Mouse (Mus musculus): Measurements from ENCODE around the gene Atad2b. TPM values are rescaled to one million over a fixed set of nuclear protein-coding genes. Genes with fewer than 3 reads are reported as not detected.

Atad2b gene
- polyA plus RNA-seq, 1 experiment from 2014 or later: 21.8 TPM

DNA sequence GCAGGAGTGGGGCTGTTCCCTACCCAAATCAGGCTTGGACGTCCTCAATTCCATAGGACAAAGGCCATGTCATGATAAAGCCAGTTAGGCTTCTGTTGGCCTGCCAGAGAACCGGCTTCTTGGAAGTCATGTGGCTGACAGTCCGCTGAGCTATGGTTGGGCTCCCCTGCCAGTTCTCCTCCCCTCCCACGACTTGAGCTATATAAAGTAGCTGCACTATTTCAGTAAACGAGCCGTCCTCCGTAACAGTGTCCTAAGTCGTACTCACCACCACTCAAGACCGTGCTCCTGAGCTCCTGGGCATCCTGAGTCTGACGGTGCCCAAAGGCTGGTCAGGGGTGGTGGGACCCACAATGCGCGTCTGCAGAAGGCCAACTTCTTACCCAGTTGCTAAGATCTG is 156.0 kb downstream of the Atad2b start:
- Histone ChIP-seq H3K27ac (ENCODE audit: low read depth, low read length) (no peak overlapping the region), H3K27me3 (ENCODE audit: control insufficient read depth, insufficient read depth, low read length) (no peaks in the 10 kb centered on the region), H3K4me1 (ENCODE audit: control insufficient read depth, insufficient read depth, low read length) (no peaks in the 10 kb centered on the region), H3K9ac (ENCODE audit: low read depth, low read length) (no peak overlapping the region), H3K4me2 (replicated peaks; ENCODE audit: low read depth, low read length) (no peak overlapping the region), H3K4me3 (ENCODE audit: low read length) (no peak overlapping the region), H3K36me3 (ENCODE audit: control insufficient read depth, insufficient read depth, low read length) (no peaks in the 10 kb centered on the region), H3K9me3 (ENCODE audit: control insufficient read depth, low read length) (no peaks in the 10 kb centered on the region)
- 77% methylated on average over 12 of the region's 12 CpGs for WGBS
- ATAC-seq (ENCODE audit: low FRiP score, low TSS enrichment): no peak

DNA sequence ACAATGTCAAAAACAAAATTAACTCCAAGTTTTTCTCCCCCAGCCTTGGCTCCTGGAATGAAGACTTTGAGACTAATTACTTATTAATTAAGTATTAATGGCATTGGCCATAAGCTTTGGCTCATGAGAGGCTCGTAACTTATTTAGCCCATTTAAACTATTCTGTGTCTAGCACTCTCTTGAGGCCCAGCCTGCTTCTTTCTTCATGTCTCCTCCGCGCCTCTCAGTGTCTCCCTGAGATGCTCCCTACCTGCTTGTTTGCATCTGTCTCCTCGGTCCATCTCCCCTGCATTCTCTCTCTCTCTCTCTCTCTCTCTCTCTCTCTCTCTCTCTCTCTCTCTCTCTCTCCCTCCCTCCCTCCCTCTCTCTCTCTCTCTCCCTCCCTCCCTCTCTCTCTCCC is 164.3 kb downstream of the Atad2b start:
- WGBS: 95% methylated on average over 4 of the region's 4 CpGs
- H3K9ac ChIP-seq (ENCODE audit: low read depth, low read length): no peak overlapping the region
- no peaks in the 10 kb centered on the region for H3K36me3 ChIP-seq (ENCODE audit: control insufficient read depth, insufficient read depth, low read length)
- H3K4me3 ChIP-seq (ENCODE audit: low read length): no peak overlapping the region
- H3K4me1 ChIP-seq (ENCODE audit: control insufficient read depth, insufficient read depth, low read length): no peaks in the 10 kb centered on the region
- no peaks in the 10 kb centered on the region for H3K27me3 ChIP-seq (ENCODE audit: control insufficient read depth, insufficient read depth, low read length)
- no peaks in the 10 kb centered on the region for H3K9me3 ChIP-seq (ENCODE audit: control insufficient read depth, low read length)
- no peak overlapping the region for H3K4me2 ChIP-seq (replicated peaks; ENCODE audit: low read depth, low read length)
- no peak for ATAC-seq (ENCODE audit: low FRiP score, low TSS enrichment)
- H3K27ac ChIP-seq (ENCODE audit: low read depth, low read length): no peak overlapping the region

DNA sequence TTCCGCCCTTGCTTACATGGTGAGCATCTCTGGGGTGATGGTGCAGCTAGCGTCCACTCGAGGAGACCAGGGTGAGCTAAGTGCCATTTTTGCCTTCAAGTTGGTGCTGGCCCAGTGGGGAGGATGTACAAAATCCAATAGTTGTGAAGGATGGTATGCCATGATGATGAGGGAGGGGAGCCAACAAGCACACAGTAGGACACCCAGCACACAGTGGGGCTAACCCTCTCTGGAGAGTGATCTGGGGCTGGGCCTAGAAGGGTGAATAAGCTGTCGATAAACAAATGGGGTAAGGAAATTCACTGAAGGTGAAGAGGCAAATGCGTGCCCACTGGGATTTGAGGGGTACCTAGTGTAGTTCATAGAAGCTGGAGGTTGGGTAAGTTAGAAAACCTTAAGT is 167.6 kb downstream of the Atad2b start:
- Histone ChIP-seq H3K4me3 (ENCODE audit: low read length) (no peak overlapping the region), H3K4me2 (replicated peaks; ENCODE audit: low read depth, low read length) (no peak overlapping the region), H3K9ac (ENCODE audit: low read depth, low read length) (no peak overlapping the region), H3K27me3 (ENCODE audit: control insufficient read depth, insufficient read depth, low read length) (no peaks in the 10 kb centered on the region), H3K36me3 (ENCODE audit: control insufficient read depth, insufficient read depth, low read length) (no peaks in the 10 kb centered on the region), H3K4me1 (ENCODE audit: control insufficient read depth, insufficient read depth, low read length) (peaks cover 6% of the 10 kb centered on the region; the same call in 1 of the 2 replicates), H3K27ac (ENCODE audit: low read depth, low read length) (no peak overlapping the region), H3K9me3 (ENCODE audit: control insufficient read depth, low read length) (no peaks in the 10 kb centered on the region)
- ATAC-seq (ENCODE audit: low FRiP score, low TSS enrichment): no peak
- over 99% methylated on average over 5 of the region's 5 CpGs for WGBS

DNA sequence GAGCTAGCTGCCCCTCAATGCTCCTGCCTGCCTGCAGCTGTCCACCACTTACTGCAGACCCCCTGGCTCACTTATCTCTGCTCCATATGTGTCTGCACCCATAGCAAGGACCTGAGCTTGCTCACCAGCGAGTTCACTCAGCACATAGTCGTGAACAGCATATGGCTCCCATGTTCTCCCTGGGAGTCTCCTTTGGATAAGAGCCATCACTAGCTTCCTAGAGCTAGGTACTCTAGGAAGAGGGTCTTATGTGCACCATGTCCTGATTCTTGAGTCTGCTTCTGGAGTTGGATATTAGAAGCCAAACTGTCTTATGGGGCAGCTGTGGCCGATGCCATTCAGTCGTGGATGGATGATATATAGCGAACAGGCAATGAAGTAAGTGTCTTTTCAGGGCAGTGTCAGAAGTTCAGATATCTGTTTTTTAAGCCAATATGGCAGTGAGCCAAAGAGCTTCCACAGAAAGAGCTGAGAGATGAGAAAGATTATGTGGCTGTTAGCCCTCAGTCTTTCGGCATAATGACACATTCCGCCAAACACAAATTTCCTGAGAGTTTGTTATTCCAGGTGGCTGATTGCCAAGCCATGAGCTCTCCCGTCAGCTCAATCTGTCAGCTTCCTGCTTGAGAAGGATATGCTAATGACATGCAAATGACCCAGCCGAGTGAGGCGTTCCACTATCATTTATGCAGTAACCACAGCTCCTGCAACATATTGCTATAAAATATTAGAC is 170.8 kb downstream of the Atad2b start:
- peaks cover 6% of the 10 kb centered on the region; the same call in 1 of the 2 replicates for H3K4me1 ChIP-seq (ENCODE audit: control insufficient read depth, insufficient read depth, low read length)
- WGBS: 23% methylated on average over 10 of the region's 10 CpGs
- H3K36me3 ChIP-seq (ENCODE audit: control insufficient read depth, insufficient read depth, low read length): no peaks in the 10 kb centered on the region
- no peak overlapping the region; the same call in 1 of the 2 replicates for H3K4me2 ChIP-seq (replicated peaks; ENCODE audit: low read depth, low read length)
- no peak overlapping the region for H3K9ac ChIP-seq (ENCODE audit: low read depth, low read length)
- H3K27me3 ChIP-seq (ENCODE audit: control insufficient read depth, insufficient read depth, low read length): no peaks in the 10 kb centered on the region
- H3K4me3 ChIP-seq (ENCODE audit: low read length): no peak overlapping the region
- ATAC-seq (ENCODE audit: low FRiP score, low TSS enrichment): peak; percentile 63; the same call in 1 of the 2 replicates
- no peaks in the 10 kb centered on the region for H3K9me3 ChIP-seq (ENCODE audit: control insufficient read depth, low read length)
- H3K27ac ChIP-seq (ENCODE audit: low read depth, low read length): no peak overlapping the region

- ATAC-seq (ENCODE audit: low FRiP score, low TSS enrichment): peak; percentile 39; the same call in 1 of the 2 replicates
Observed at GRCm38 (mm10) chr12:5088639-5089038, 171.5 kb downstream of the Atad2b start.

More at GRCm38 (mm10) chr12:5088639-5089038, 171.5 kb downstream of the Atad2b start:
- Histone ChIP-seq H3K4me1 (ENCODE audit: control insufficient read depth, insufficient read depth, low read length) (peaks cover 6% of the 10 kb centered on the region; the same call in 1 of the 2 replicates), H3K27ac (ENCODE audit: low read depth, low read length) (no peak overlapping the region; the same call in 1 of the 2 replicates), H3K4me3 (ENCODE audit: low read length) (no peak overlapping the region), H3K27me3 (ENCODE audit: control insufficient read depth, insufficient read depth, low read length) (no peaks in the 10 kb centered on the region), H3K9me3 (ENCODE audit: control insufficient read depth, low read length) (no peaks in the 10 kb centered on the region), H3K36me3 (ENCODE audit: control insufficient read depth, insufficient read depth, low read length) (no peaks in the 10 kb centered on the region), H3K4me2 (replicated peaks; ENCODE audit: low read depth, low read length) (no peak overlapping the region), H3K9ac (ENCODE audit: low read depth, low read length) (no peak overlapping the region)
- 52% methylated on average over 1 of the region's 1 CpGs for WGBS

Other genes with a start within 250 kb of the Atad2b start
- gene Fam228a, start 178.9 kb upstream of the Atad2b start, polyA plus RNA-seq (2014; fragmentation: Nextera tagmentation; extraction: Ambion mirVana): 0.50 and 0.73 TPM in 2 replicates
- gene Pfn4, start 148.3 kb upstream of the Atad2b start, polyA plus RNA-seq (2014; fragmentation: Nextera tagmentation; extraction: Ambion mirVana): 2.3 and 3.4 TPM in 2 replicates
- 1.7 and 5.0 TPM in 2 replicates for gene Fam228b, start 148.1 kb upstream of the Atad2b start, polyA plus RNA-seq (2014; fragmentation: Nextera tagmentation; extraction: Ambion mirVana)
- 306 and 426 TPM in 2 replicates for gene Sf3b6, start 99.8 kb upstream of the Atad2b start, polyA plus RNA-seq (2014; fragmentation: Nextera tagmentation; extraction: Ambion mirVana)
- 6.5 and 7.8 TPM in 2 replicates for gene Fkbp1b, start 75.8 kb upstream of the Atad2b start, polyA plus RNA-seq (2014; fragmentation: Nextera tagmentation; extraction: Ambion mirVana)
- gene Wdcp, start 74.0 kb upstream of the Atad2b start, polyA plus RNA-seq (2014; fragmentation: Nextera tagmentation; extraction: Ambion mirVana): 16.5 and 17.6 TPM in 2 replicates
- 0.81 and 1.3 TPM in 2 replicates for gene Mfsd2b, start 43.0 kb upstream of the Atad2b start, polyA plus RNA-seq (2014; fragmentation: Nextera tagmentation; extraction: Ambion mirVana)
- 17.4 and 27.0 TPM in 2 replicates for gene Ubxn2a, start 9.6 kb upstream of the Atad2b start, polyA plus RNA-seq (2014; fragmentation: Nextera tagmentation; extraction: Ambion mirVana)

Measured in kidney, embryonic 14.5 days (tissue).